Mouse (Mus musculus) cerebellum, postnatal 25 days (tissue): Measurements from ENCODE around the gene Uhmk1.

Experiments
- DNase-seq, 2 experiments: peaks; one replicate each; pipeline ENCODE4 v3.0.0; 2021; ENCODE audit warnings: mixed read lengths in 2 of 2

Uhmk1 gene

GRCm38 (mm10) chr1:170173991-170174813, 41.0 kb downstream of the Uhmk1 start:
- DNase-seq: peak in 1 of 2 experiments; percentile 9

- DNase-seq: no peak
These were observed 47.4 kb downstream of the Uhmk1 start for GRCm38 (mm10) chr1:170167781-170168180.

- DNase-seq: no peak
These were observed 50.3 kb downstream of the Uhmk1 start for GRCm38 (mm10) chr1:170164913-170165312.

GRCm38 (mm10) chr1:170164053-170164614, 51.1 kb downstream of the Uhmk1 start:
- no peak for DNase-seq

GRCm38 (mm10) chr1:170163398-170163943, 51.7 kb downstream of the Uhmk1 start:
- no peak for DNase-seq

DNA sequence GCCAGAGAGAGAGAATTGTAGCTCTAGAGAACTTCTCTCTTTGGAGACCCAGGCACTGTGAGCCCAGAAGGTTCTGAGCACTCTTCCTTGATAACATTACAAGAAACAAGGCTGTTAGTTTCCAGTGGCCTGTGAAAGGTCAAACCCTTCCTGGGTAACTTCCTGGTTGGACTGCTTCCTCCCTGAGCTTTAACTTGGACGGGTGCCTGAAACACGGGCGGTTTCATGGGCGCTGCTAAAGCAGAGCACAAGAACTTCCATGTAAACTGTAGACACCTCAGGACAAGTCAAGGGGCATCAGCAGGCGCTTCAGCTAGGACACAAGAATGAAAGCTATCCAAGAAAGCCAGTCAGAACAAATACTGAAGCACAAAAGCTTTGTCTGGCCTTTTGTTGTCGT, 53.3 kb downstream of the Uhmk1 start:
- peak in 1 of 2 experiments; percentile 11 for DNase-seq

GRCm38 (mm10) chr1:170160397-170160938, 54.7 kb downstream of the Uhmk1 start:
- no peak for DNase-seq

- DNase-seq: no peak
These were observed 55.5 kb downstream of the Uhmk1 start for GRCm38 (mm10) chr1:170159707-170160106.

DNA sequence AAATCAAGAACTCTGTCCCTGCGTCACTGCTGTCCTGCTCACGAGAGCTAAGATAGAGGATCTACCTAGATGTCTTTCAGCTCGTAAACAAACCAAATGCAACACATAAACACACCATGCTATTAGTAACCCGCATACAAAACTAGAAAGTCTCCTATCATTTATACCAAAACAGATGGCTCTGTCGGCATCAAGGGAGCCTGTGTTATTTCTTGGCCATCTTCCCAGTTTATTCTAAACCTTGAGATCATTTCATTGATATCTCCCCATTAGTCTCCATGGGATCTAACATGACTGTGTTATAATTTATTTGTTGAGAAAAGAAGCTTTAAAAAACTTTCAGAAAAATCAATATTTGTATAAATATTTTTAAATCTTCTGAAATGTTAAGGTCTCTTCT, 59.4 kb downstream of the Uhmk1 start:
- no peak for DNase-seq

DNA sequence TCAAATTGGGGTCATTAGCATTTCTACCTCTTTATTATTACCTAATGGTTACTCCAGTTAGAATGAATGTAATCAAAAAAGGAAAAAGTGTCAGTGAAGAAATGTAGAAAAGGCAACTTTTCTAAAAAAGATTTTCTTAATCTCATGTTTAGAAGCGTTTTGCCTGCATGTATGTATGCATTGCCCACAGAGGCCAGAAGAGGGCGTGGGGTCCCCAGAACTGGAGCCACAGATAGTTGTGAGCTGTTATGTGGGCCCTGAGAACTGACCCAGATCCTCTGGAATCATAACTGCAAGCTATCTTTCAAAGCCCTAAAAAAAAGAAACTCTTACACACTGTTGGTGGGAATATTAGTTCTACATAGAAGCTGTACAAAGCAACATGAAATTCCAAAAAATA, 59.9 kb downstream of the Uhmk1 start:
- DNase-seq: peak in 1 of 2 experiments; percentile 14

GRCm38 (mm10) chr1:170153986-170154385, 61.2 kb downstream of the Uhmk1 start:
- DNase-seq: no peak

- DNase-seq: no peak
These were observed 62.6 kb downstream of the Uhmk1 start for GRCm38 (mm10) chr1:170152552-170152951.

DNA sequence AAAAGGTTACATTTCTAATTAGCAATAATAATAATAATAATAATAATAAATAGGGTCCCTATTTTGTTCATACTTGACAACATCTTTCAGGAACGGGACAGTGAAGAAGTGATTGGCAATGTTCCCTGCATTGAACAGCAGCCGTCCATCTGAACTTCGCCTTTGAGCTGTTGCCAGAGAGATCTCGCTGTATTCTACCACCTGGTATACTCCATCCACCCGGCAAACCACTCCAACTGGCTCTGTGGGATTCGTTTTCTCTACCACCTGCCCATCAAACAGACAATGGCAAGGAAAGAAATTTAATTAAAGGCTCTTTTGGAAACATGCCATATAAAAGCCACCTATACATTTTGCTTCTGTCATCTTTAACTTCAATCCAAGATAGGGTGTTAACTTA, 64.3 kb downstream of the Uhmk1 start:
- DNase-seq: peak in 1 of 2 experiments; percentile 29

DNA sequence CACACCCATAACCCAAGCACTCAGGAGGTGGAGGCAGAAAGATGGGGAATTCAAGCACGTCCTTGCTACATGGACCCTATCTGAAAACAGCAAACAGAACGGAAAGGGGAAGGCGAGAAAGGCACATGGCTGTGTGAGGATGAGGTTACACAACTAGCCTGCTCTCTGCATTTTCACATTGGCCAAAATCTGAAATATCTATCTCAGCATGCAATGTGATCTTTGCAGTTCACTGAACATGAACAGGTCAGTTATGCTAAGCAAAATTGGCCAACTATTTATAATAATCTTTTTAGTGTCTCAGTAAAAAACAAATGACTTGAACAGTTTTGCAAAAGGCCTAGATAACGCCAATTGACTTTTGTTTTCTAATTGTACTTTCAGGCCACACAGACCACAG, 65.4 kb downstream of the Uhmk1 start:
- DNase-seq: no peak

GRCm38 (mm10) chr1:170148536-170148935, 66.7 kb downstream of the Uhmk1 start:
- DNase-seq: no peak

DNA sequence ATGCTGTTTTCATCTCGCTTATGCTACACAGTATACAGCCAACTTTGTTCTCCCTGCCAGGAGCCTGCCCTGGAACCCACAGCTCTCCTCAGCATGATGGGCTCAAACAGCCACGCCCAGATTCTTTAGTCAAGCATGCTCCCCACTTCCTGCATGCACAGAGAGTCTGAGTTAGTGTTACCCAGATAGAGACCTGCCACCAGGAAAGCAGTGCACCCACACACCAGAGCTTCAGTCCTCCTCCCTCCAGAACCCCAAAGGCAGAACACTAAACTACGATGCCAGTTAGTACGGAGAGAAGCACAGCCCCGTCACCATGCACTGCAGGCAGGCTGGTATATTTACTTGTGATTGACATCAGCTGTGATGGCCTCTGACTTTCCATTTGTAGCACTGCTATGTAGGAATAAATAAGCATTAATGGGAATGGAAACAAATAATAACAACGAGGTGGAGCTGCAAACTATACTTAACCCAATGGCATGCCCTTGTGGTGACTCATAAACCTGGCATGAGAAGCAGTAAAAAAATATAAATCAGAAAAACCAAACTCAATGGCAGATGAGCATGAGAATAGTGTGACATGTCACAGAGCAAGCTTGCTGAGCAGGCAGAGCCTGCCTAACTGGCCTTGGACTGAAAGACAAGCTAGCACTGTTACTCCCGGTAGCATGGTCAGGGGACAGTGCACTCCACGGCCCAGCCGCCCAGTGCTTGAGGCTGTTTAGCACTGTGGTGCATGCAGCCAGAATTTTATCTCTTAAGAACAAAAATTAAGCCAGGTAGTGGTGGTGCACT, 67.3 kb downstream of the Uhmk1 start:
- no peak for DNase-seq

DNA sequence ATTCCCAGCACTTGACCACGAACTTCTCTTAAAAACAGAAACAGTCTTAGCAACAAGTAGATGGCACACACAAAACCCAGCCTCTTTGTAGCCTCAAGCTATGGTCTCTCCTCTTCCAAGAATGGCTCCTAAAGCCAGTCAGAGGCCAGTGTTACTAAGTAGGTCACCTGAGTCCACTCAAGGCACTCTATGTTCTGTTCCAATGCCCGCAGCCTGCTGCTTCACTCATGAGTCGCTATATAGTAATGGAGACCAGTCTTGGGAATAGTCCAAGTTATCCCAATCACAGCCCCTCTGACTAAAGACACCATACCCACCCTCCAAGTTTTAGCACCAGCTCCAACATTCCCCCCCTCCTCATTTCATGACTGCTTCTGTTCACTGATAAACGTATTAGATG, 69.6 kb downstream of the Uhmk1 start:
- no peak for DNase-seq
